Mouse (Mus musculus) spleen, adult 18-20 months (tissue): ENCODE results near the gene Cops6.

Experiments
- DNase-seq, 2 experiments: peaks; one replicate each; pipeline ENCODE4 v3.0.0; 2022; ENCODE audit warnings: mixed read lengths in 2 of 2

Cops6 gene

GRCm38 (mm10) chr5:138187661-138188306 is 26.9 kb downstream of the Cops6 start:
- DNase-seq = peak; percentile 22 to 57

- peak; percentile 56 to 76 for DNase-seq
These were observed 33.2 kb downstream of the Cops6 start, which contains the start of gene Mblac1 for GRCm38 (mm10) chr5:138193771-138194727. TSS of gene Mblac1 (plus strand) at chr5:138194314.

- DNase-seq = peak in 1 of 2 experiments; percentile 30
These were observed 34.0 kb downstream of the Cops6 start for GRCm38 (mm10) chr5:138194755-138195345.

- DNase-seq = no peak
These were observed 34.6 kb downstream of the Cops6 start for GRCm38 (mm10) chr5:138195463-138195862.

- no peak for DNase-seq
These were observed 38.7 kb downstream of the Cops6 start for GRCm38 (mm10) chr5:138199576-138199975.

GRCm38 (mm10) chr5:138202086-138202485 is 41.2 kb downstream of the Cops6 start:
- no peak for DNase-seq

- DNase-seq = no peak
These were observed 46.4 kb downstream of the Cops6 start for GRCm38 (mm10) chr5:138207253-138207652.

GRCm38 (mm10) chr5:138207873-138208272 is 47.0 kb downstream of the Cops6 start:
- DNase-seq = no peak
